Mouse (Mus musculus) neural tube, embryonic 10.5 days (tissue): ENCODE results near the gene Hoga1.

ENCODE experiments used
- DNase-seq: peaks from one replicate; pipeline ENCODE4 v3.0.0-alpha.2; 2017; ENCODE audit warnings: low spot score; ENCODE audit errors: extremely low spot score

The Hoga1 gene

DNA sequence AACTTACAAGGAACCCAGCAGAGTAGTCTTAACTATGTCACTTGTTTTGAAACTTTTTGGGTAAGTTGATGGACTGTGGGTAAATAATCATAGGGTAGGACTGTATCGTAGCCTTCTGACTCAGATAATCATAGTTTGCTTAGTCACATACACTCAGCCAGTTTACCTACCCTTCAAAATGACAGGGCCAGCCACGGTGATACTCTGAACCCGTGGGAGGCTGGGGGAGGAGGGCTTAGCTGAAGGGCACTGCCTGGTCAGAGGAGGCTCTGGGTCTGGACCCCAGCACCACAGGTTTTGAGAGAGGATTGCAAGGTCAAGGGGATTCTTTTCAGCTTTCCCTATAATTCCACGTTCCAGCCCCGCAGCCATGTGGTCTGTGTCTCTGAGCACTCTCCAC is 73.2 kb downstream of the Hoga1 start:
- DNase-seq = no peak

- DNase-seq = no peak
These were observed 75.0 kb downstream of the Hoga1 start for GRCm38 (mm10) chr19:42120451-42120850.
